Mouse (Mus musculus) frontal cortex, adult 2 months (tissue): ENCODE measurements around the gene Elp5. TPM values are rescaled to one million over a fixed set of nuclear protein-coding genes. Genes with fewer than 3 reads are reported as not detected.
"Not testable (repeated sequence)": the region's sequence is repeated elsewhere in the genome, so short reads cannot be mapped to it uniquely, and the experiment has no call there.

Experiments used
- DNase-seq, 2 experiments: peaks; one replicate each; pipeline ENCODE4 v3.0.0; 2022; ENCODE audit warnings: low spot score in 1 of 2; ENCODE audit errors: extremely low spot score in 1 of 2
- polyA plus RNA-seq: library from polyadenylated mRNA; depleted of rRNA; stranded (reverse); fragments of >200 nt; gene quantifications from 2 replicates; pipeline ENCODE4 v1.2.3, GENCODE M21; 2012

Gene Elp5
- polyA plus RNA-seq, 1 experiment, result 119 TPM

DNA sequence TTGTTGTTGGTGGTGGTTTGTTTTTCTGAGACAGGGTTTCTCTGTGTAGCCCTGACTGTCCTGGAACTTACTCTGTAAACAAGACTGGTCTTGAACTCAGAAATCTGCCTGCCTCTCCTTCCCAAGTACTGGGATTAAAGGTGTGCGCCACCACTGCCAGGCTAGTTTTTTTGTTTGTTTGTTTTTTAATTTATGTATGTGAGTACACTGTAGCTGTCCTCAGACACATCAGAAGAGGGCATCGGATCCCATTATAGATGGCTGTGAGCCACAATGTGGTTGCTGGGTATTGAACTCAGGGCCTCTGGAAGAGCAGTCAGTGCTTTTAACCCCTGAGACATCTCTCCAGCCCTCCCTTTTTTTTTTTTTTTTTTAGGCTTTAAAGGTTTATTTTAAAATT is 33.9 kb upstream of the Elp5 start:
- DNase-seq, result not testable (repeated sequence)

DNA sequence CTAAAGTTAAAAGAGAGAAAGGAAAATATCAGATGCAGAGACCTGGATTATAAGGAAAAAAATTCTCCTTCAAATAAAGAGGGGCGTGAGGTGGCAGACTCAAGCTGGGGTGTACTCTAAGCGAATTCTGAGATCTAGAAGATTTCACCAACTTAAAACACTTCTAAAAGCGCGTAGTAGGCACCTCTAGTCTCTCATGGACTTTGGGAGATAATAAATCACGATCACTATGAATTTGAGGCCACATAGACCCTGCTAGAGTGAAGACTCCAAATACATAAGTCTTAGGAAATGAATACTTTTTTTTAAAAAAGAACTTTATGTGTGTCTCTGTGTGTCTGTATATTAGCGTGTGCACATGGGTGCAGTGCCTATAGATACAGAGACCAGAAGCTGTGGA is 33.4 kb upstream of the Elp5 start:
- no peak for DNase-seq

DNA sequence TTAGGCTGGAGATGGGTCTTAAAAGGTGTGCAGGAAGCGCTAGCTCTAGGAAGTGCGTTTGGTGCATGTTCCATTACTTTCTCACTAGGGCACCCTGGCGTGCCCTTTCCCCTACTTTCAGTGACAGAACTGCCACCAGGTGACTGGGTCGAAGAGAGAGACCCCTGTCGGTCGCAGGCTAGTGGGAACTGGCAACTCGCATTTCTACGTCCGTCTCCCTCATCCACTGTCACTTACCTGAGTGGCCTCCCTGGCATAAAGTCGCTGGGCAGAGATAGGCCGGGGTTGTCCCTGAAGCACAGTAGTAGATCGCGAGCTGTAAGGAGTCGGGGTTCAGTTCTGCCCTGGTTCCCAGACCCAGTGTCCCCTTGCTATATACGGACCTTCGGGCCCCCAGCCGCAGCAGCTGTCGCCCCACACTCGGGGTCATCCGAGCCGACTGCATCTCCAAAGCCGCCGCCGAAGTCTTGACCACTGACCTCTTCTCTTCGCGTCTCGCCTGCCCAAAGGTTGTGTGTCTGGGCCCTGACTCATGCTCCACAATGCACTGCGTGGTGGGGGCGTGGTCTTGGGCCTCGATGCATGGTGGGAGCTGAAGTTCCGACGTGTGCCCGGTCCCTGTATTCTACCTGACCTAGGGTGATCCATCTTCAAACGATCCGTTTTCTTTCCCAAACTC is 32.7 kb upstream of the Elp5 start, which contains the start of gene Acadvl:
Gene Acadvl (minus strand): TSS at position 532 of the 679 bp plus-strand sequence.
- DNase-seq, result peak; percentile 72 to 89

DNA sequence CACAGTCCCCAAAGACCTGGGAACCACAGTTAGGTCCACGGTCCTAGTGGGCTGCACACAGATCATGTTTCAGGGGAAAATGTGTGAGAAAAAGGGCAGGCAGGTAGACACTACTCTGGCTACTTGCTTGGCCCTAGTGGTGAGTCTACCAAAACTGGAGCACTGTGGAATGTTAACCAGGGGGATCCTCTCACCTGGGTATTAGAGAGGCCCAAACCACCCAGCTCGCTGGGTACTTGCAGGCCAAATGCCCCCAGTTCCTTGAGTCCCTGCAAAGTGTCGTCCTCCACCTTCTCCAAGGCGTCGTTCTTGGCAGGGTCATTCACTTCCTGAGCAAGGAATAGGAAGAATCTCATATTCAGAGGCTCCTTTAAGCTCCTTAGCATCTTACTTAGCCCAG is 31.7 kb upstream of the Elp5 start:
- DNase-seq, result no peak

DNA sequence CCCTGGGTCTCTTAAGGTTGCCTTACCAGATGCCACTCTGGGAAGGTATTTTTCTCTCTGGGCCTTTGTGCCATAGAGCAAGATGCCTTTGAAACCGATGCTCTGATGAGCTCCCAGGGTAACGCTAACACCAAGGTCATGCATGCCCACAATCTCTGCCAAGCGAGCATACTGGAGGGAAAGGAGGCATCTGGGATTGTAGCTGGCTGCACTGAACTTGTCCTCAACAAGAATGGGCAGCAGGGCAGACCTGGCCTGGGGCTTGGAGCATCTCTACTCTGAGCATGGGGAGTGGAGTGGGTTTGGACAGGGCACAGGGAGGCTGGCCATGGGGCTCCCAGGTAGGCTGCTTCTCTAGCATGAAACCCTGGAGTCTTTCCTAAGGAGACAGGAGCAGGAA is 31.1 kb upstream of the Elp5 start:
- DNase-seq, result no peak

DNA sequence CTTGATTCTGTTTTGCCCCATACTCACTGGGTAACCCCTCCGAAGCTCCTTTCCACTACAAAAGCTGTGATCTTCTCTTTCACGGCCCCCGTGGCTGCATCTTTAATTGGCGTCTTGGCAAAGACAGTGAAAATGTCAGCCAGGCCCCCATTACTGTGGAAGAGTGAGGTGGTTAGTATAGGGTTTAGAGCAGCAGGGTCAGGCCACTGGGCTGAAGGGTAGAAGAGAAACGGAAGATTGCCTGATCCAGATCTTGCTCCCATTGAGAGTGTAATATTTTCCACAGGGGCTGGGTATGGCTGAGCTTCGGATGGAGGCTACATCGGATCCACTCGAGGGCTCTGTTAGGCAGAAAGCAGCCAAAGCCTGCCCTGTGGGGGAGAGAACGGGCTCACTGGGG is 30.6 kb upstream of the Elp5 start:
- DNase-seq, result no peak

DNA sequence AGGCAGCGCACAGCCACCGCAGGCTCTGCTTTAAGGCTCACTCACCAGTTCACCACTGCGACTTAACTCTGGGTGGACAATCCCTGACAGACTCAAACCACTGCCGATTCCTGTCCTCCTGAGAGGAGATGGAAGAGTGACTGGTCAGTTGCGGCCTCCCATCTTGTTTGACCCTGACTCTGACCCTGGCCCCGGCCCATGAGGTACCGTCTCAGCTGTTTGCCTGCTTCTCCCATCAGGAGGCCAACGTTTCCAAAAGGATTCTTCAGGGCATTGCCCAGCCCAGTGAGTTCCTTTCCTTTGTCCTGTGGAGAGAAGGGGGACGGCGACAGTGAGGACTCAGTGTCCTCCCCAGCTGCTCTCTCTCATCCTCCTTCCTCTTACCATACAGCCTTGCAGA is 28.6 kb upstream of the Elp5 start:
- no peak for DNase-seq

DNA sequence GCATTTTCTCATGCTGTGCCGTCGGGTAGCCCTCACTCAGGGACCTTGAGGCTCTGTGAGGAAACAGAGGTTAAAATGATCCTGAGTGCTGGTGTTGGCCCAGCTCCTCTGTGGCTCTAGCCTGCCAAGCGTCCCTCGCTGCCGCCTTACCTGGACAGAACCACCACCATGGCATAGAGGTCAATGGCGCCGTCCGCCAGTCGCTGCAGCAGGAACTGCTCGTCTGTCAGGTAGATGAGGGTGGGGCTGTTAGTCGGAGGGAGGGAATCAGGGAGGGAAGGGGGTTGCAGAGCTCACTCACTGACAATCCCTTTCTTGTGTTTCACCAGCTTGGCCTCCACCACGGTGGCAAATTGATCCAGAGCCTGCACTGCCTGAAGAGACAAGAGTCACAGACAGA is 28.2 kb upstream of the Elp5 start:
- no peak for DNase-seq

DNA sequence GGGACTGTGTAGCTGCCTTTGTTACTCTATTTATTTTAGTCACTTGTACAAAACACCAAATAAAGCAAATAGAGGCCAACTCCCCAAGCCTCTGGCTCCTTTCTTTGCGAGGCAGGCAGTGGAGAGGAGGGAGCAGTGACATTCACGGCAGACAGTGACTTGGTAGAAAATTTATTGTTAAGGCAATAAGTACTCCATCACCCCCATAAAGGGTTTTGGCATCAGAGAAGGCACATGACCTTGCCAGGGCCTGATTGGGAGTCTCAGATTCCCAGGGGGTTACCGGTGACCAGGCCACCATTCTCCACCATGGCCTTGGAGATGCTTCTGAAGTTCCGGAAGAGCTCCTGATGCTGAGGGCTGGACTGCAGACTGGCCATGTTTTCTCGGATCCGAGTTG is 27.7 kb upstream of the Elp5 start:
- DNase-seq, result no peak

DNA sequence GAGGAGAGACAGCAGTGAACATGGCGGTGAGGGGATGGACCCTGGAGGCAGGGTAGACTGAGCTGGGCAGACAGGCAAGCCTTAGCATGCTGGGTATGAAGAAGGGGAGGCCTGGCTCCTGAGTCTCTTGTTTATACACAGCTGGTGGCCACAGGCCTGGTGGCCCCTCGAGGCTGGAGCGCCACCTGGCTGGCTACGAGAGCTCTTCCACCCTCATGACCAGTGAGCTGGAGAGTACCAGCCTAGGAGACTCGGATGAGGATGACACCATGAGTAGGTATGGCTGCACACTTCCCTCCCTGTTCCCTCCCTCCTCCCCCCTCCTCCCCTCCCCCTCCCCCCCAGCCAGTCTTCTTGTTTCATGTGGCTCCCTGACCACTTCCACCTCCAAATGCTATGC is 23.2 kb upstream of the Elp5 start:
- no peak for DNase-seq

DNA sequence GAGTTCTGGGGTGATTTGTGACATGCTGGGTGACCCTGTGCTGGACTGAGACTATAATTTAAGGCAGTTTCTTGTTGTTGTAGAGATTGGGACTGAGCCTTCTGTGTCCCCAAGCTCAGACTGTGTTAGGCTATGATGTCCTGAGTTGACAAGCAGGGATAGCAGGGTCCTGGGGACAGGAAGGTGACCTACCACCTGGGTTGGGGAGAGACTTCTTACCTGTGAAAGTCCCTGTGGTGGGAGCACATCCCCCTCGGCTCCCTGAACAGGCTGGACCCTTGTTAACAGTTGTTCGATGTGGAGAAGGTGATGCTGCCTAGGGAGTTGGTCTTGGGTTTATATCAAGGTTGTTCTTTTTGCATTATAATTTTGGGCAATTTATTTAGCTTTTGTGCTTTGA is 20.2 kb upstream of the Elp5 start:
- no peak for DNase-seq

DNA sequence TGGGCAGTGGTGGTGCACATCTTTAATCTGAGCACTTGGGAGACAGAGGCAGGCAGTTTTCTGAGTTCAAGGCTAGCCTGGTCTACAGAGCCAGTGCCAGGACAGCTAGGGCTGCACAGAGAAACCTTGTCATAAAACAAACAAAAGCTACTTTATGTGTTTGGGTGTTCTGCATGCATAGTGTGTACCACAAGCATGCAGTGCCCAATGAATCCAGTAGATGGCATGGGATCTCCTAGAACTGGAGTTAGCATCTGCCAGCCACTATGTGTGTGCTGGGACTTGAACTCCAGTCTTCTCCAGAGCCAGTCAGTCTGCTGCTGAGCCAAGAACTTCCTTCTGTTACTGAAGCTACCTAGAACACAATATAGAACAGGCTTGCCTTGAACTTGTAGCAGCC is 19.5 kb upstream of the Elp5 start:
- no peak for DNase-seq

DNA sequence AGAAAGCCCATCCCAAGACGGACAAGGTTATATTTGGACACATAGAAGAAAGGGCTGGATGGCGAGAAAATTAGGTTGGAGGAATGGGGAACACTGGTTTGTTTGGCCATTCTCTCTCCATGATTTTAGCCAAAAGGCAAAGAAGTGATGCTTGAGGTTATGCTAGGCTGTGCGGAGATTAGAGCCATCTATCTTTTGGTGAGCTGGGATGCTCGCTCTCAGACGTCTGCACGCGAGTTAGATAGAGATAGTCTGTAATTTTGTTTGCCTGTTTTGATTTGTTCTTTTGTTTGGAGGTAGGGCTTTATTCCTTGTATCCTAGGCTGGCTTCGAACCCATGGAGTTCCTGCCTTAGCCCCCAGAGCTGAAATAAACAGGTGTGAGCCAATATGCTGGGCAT is 18.8 kb upstream of the Elp5 start:
- no peak for DNase-seq

DNA sequence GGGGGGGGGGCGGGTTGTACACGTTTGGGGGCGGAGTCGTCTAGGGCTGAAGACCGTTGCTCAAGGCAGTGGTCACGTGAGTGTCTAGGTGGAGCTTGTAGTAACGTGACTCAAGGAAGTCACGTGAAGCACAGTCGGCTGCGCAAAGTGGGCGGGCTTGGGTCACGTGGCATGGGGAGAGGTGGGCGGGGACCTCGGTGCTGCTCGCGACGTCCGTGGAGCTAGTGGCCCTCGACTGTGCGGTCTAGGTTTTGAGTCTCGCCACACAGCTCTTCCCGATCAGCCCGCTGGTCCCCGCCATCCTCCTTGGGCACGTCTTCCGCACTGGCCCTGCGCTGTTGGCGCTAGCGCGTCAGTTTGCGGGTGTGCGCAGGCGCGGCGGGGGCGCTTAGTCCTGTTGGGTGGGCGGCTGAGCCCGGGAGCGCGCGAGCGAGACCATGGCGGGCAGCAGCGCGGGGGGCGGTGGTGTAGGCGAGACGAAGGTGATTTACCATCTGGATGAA is 18.1 kb upstream of the Elp5 start, which contains the start of gene Dvl2:
Gene Dvl2 (plus strand): TSS at position 200 of the 503 bp plus-strand sequence.
- DNase-seq, result peak; percentile 90 to 93

DNA sequence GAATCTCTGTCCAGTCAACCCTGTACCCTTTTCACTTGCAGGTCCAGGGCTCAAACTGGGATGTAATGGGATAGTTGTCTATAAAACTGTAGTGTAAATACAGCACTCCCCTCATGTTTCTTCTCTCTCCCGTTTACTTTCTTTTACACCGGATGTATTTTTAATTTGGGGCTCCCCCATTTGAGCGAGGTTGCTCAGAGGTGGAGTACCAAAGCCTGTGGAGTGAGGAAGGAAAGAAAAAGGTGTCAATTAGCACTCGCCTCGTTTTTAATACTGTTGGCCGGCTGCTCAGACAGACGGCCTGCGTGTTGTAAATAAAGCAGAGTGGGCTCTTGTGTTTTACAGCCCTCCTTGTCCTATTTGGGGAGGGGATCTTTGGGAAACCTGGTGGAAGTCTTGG is 17.3 kb upstream of the Elp5 start:
- DNase-seq, result no peak

DNA sequence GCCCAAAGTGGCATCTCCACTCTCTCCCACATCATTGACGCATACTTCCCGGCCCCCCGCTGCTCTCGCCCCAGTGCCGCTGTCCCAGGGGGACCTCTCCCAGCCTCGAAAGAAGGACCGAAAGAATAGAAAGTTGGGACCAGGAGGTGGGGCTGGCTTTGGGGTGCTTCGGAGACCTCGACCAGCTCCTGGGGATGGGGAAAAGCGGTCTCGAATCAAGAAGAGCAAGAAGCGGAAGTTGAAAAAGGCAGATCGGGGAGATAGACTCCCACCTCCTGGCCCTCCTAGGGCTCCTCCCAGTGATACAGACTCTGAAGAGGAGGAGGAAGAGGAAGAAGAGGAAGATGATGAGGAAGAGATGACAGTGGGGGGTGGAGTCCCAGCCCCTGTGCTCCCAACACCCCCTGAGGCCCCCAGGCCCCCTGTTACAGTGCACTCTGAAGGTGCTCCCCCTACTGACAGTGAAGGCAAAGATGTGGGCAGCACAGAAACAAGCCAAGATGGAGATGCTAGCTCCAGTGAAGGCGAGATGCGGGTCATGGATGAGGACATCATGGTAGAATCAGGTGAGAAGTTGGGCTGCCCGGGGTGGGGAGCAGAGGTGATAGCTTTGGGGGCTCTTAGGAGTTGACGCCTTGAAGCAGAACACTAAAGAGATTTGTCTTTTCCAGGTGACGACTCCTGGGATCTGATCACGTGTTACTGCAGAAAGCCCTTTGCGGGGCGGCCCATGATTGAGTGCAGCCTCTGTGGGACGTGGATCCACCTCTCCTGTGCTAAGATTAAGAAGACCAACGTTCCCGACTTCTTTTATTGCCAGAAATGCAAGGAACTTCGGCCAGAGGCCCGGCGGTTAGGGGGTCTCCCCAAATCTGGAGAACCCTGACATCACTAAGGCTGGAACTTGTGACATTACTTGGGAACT is 16.5 kb upstream of the Elp5 start:
- no peak for DNase-seq

DNA sequence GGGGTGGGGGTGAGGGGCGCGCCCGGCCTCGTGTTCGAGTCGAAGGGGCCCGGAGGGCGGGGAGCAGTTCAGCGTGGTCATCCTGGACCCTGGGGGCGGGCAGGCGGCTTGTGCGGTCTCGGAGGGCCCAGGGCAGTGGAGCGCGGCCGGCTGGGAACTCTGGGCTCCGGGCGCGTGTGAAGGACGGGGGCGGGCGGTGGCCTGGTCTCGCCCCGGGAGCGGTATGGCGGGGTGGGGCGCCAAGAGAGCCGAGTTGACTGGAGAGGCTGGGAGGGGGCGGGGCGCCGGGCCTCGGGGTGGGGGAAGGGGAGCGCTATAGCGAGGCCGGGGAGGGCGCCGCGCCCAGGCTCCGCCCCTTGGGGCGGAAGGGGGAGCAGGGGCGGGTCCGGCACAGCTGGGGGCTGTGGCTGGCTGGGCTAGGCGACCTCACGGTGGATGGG is 14.8 kb upstream of the Elp5 start:
- DNase-seq, result peak in 1 of 2 experiments; percentile 63

DNA sequence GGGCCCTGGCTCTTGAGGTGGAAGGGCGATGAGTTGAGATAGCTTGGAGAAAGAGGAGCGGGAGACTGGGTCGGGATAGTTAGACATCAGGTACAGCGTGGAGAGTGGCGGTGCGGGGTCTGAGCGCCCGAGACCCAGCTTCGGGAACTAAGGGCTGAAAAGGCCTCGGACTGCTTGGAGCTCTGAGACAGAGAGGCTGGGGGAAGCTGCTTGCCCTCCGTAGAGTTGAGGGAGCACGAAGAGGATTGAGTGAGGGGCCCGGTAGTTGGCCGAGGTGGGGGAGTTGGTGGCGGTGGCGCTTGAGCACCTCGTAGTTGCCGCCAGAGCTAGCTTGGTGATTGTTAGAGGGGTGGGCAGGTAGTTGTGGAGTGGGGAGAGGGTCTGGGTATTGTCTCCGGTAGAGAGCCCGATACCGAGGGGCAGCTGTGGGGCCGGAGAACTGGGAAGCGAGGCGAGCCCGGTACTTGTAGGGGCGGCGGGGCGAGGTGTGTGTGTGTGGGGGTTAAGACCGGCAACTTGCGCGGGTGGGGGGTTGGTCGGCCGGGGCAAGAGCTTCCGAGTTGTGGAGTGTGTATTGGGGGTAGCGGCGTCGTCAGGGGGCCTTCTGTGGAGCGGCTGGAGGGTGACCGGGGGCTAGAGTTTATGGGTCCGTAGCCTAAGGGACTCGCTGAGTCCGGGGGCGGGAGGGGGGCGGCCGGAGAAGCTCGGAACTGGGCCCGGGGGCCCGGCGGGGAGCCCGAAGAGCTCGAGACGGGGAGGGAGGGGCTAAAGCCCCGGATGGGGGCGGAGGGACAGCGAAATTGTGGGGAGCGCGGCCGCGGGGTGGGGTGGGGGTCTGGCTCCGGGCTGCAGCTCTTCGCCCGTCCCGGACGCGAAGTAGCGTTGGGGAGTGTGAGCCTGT is 14.1 kb upstream of the Elp5 start:
- DNase-seq, result no peak

DNA sequence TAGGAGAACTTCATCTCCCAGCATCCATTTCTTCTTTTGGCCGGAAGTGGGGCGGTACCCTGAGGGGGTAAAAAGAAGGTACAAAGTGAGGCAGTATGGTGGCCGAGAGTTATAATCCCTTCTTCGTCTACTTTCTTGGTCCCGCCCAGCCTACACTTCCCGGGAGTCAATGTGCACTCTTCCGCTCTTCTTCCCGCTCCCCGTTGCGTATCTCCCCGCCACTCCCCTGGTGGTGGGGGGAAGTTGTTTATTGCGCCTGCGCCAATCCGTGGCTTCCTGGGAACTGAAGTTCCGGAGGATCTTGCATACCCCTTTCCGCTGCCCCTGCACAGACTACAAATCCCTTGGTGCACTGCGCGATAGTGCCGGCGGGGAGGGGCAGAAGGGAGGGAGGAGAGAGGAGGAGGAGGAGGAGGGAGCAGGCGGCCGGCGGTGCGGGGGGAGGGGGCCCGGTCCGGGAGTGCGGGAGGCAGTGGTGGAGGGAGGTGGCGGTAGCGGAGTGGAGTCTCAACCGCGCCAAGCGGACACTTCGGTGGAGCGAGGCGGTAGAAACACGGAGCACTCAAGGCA is 13.2 kb upstream of the Elp5 start, which contains the start of gene Phf23:
Gene Phf23 (plus strand): TSS at position 387 of the 570 bp plus-strand sequence.
- DNase-seq, result peak; percentile 98
